Mouse (Mus musculus) adrenal gland, postnatal 0 days (tissue): Measurements from ENCODE around the gene Ssna1. TPM values are rescaled to one million over a fixed set of nuclear protein-coding genes. Genes with fewer than 3 reads are reported as not detected.

Experiments used
- polyA plus RNA-seq: library from polyadenylated mRNA; unstranded; fragments of >200 nt; fragmentation: Nextera tagmentation; extraction: Ambion mirVana; gene quantifications from 2 replicates; pipeline ENCODE4 v1.2.1, GENCODE M21; 2015

Gene Ssna1
- 157 and 205 TPM in 2 replicates for polyA plus RNA-seq

GRCm38 (mm10) chr2:25271827-25272511 is at the start of gene Ssna1, which contains the start of gene Anapc2:
Ssna1 (minus strand) TSS chr2:25272438.
Anapc2 (plus strand) TSS chr2:25272478.

GRCm38 (mm10) chr2:25318971-25319773 is 46.9 kb upstream of the Ssna1 start, which contains the start of gene Grin1:
Grin1 (minus strand) TSS chr2:25319187.

GRCm38 (mm10) chr2:25289651-25290050 is 17.4 kb upstream of the Ssna1 start, which contains the start of gene Lrrc26:
Lrrc26 (plus strand) TSS chr2:25289915.

GRCm38 (mm10) chr2:25287927-25288649 is 15.8 kb upstream of the Ssna1 start, which contains the start of gene Tmem210:
Tmem210 (plus strand) TSS chr2:25288145.

GRCm38 (mm10) chr2:25262291-25262767 is 9.9 kb downstream of the Ssna1 start, which contains the start of gene Tprn:
Tprn (plus strand) TSS chr2:25262618.

GRCm38 (mm10) chr2:25255284-25255779 is 16.9 kb downstream of the Ssna1 start, which contains the start of gene Tmem203:
Tmem203 (plus strand) TSS chr2:25255439.

GRCm38 (mm10) chr2:25246183-25247072 is 25.8 kb downstream of the Ssna1 start, which contains the start of gene AL732309.1:
AL732309.1 (minus strand) TSS chr2:25246863.

GRCm38 (mm10) chr2:25242101-25242506 is 30.1 kb downstream of the Ssna1 start, which contains the start of the genes Rnf208 and Cysrt1:
Rnf208 (plus strand) TSS chr2:25242255.
Cysrt1 (minus strand) TSS chr2:25242452.

GRCm38 (mm10) chr2:25236614-25237013 is 35.6 kb downstream of the Ssna1 start, which contains the start of gene Rnf224:
Rnf224 (minus strand) TSS chr2:25236787.

GRCm38 (mm10) chr2:25234050-25234449 is 38.2 kb downstream of the Ssna1 start, which contains the start of gene Slc34a3:
Slc34a3 (minus strand) TSS chr2:25234364.

GRCm38 (mm10) chr2:25224492-25224765 is 47.8 kb downstream of the Ssna1 start, which contains the start of gene Tubb4b:
Tubb4b (minus strand) TSS chr2:25224702.

Other genes starting within 250 kb of the Ssna1 start
- 54.6 and 57.0 TPM in 2 replicates for gene Nsmf, start 218.1 kb downstream of the Ssna1 start, polyA plus RNA-seq
- gene Entpd8, start 192.1 kb downstream of the Ssna1 start, polyA plus RNA-seq, result 0.36 and 0.76 TPM in 2 replicates
- gene Noxa1, start 177.3 kb downstream of the Ssna1 start, polyA plus RNA-seq, result 0.17 TPM in 2 replicates
- gene Nrarp, start 91.7 kb downstream of the Ssna1 start, polyA plus RNA-seq, result 5.6 and 6.7 TPM in 2 replicates
- 14.6 and 20.3 TPM in 2 replicates for gene Tor4a, start 75.6 kb downstream of the Ssna1 start, polyA plus RNA-seq
- gene Nelfb, start 60.9 kb downstream of the Ssna1 start, polyA plus RNA-seq, result 47.4 and 61.9 TPM in 2 replicates
- gene Stpg3, start 57.8 kb downstream of the Ssna1 start, polyA plus RNA-seq, result not detected in 2 replicates
- 0.12 and 0.58 TPM in 2 replicates for gene Fam166a, start 53.7 kb downstream of the Ssna1 start, polyA plus RNA-seq
- 217 and 219 TPM in 2 replicates for gene Tubb4b, start 47.7 kb downstream of the Ssna1 start, polyA plus RNA-seq
- gene Slc34a3, start 38.1 kb downstream of the Ssna1 start, polyA plus RNA-seq, result 0.47 TPM in 1 of 2 replicates, not detected in the other
- gene Rnf224, start 35.7 kb downstream of the Ssna1 start, polyA plus RNA-seq, result not detected in 2 replicates
- gene Rnf208, start 30.2 kb downstream of the Ssna1 start, polyA plus RNA-seq, result 12.9 and 25.4 TPM in 2 replicates
- gene Cysrt1, start 30.0 kb downstream of the Ssna1 start, polyA plus RNA-seq, result 1.8 TPM in 1 of 2 replicates, not detected in the other
- gene AL732309.1, start 25.6 kb downstream of the Ssna1 start, polyA plus RNA-seq, result 2.5 and 2.8 TPM in 2 replicates
- 61.5 and 81.2 TPM in 2 replicates for gene Tmem203, start 17.0 kb downstream of the Ssna1 start, polyA plus RNA-seq
- gene Tprn, start 9.8 kb downstream of the Ssna1 start, polyA plus RNA-seq, result 5.6 and 7.3 TPM in 2 replicates
- gene Anapc2, start within 50 bp of the Ssna1 start, polyA plus RNA-seq, result 61.4 and 81.5 TPM in 2 replicates
- gene Tmem210, start 15.7 kb upstream of the Ssna1 start, polyA plus RNA-seq, result not detected in 2 replicates
- gene Lrrc26, start 17.5 kb upstream of the Ssna1 start, polyA plus RNA-seq, result 0.11 TPM in 1 of 2 replicates, not detected in the other
- 4.9 and 7.5 TPM in 2 replicates for gene Grin1, start 46.7 kb upstream of the Ssna1 start, polyA plus RNA-seq
- 47.2 and 52.7 TPM in 2 replicates for gene Man1b1, start 59.9 kb upstream of the Ssna1 start, polyA plus RNA-seq
- 30.8 and 45.6 TPM in 2 replicates for gene Dpp7, start 83.9 kb upstream of the Ssna1 start, polyA plus RNA-seq
- gene Uap1l1, start 93.2 kb upstream of the Ssna1 start, polyA plus RNA-seq, result 40.5 and 44.9 TPM in 2 replicates
- 8.1 and 10.7 TPM in 2 replicates for gene Sapcd2, start 99.9 kb upstream of the Ssna1 start, polyA plus RNA-seq
- gene Entpd2, start 123.4 kb upstream of the Ssna1 start, polyA plus RNA-seq, result 13.6 and 20.3 TPM in 2 replicates
- 93.9 and 115 TPM in 2 replicates for gene Npdc1, start 126.9 kb upstream of the Ssna1 start, polyA plus RNA-seq
- 0.14 and 0.22 TPM in 2 replicates for gene Fut7, start 150.8 kb upstream of the Ssna1 start, polyA plus RNA-seq
- 4.9 and 6.6 TPM in 2 replicates for gene Abca2, start 156.3 kb upstream of the Ssna1 start, polyA plus RNA-seq
- 6.1 and 6.2 TPM in 2 replicates for gene Clic3, start 184.4 kb upstream of the Ssna1 start, polyA plus RNA-seq
- 53.8 and 58.8 TPM in 2 replicates for gene Paxx, start 188.7 kb upstream of the Ssna1 start, polyA plus RNA-seq
- gene Ptgds, start 197.6 kb upstream of the Ssna1 start, polyA plus RNA-seq, result 8.3 and 9.6 TPM in 2 replicates
- gene Lcn12, start 221.5 kb upstream of the Ssna1 start, polyA plus RNA-seq, result not detected in 2 replicates
- gene Fbxw5, start 228.3 kb upstream of the Ssna1 start, polyA plus RNA-seq, result 52.9 and 75.8 TPM in 2 replicates
- 6.4 and 7.1 TPM in 2 replicates for gene C8g, start 229.3 kb upstream of the Ssna1 start, polyA plus RNA-seq